Mouse (Mus musculus) bone marrow, adult 2 months (tissue): ENCODE data around the gene Wars.

Experiments
- CTCF ChIP-seq: fragments of 200-500 bp; IDR thresholded peaks from 2 replicates; pipeline ENCODE4 v1.5.1; 2011; ENCODE audit warnings: low read length, control low read depth; ENCODE audit not compliant: control insufficient read depth, insufficient read depth
- POLR2A ChIP-seq: fragments of 200-500 bp; IDR thresholded peaks from 2 replicates; pipeline ENCODE4 v1.6.1; 2011; ENCODE audit warnings: low read depth, mild to moderate bottlenecking, control low read depth, low read length, borderline replicate concordance; ENCODE audit not compliant: control insufficient read depth

- no peak for TF ChIP-seq CTCF
- no peak for TF ChIP-seq POLR2A
Measured at GRCm38 (mm10) chr12:108912442-108912841, 18.5 kb upstream of the Wars start.
